Mouse (Mus musculus) kidney, adult 2 months (tissue): ENCODE measurements around the gene Myrfl.

Experiments used
- CTCF ChIP-seq: fragments of 200-500 bp; conservative IDR thresholded peaks from 2 replicates; pipeline ENCODE4 v1.5.1; 2011; ENCODE audit warnings: low read depth, mild to moderate bottlenecking, control low read depth, low read length, moderate library complexity, mixed read lengths; ENCODE audit not compliant: insufficient read depth, insufficient read length
- POLR2A ChIP-seq: fragments of 200-500 bp; IDR thresholded peaks from one replicate; pipeline ENCODE4 v1.6.1; 2011; ENCODE audit warnings: low read depth, low read length, control low read depth

- TF ChIP-seq POLR2A (no peak), CTCF (no peak)
Measured at GRCm38 (mm10) chr10:116853159-116853845, 43.4 kb downstream of the Myrfl start.
